Mouse (Mus musculus): ENCODE data around the gene Gse1. TPM values are rescaled to one million over a fixed set of nuclear protein-coding genes. Genes with fewer than 3 reads are reported as not detected.

The Gse1 gene
- total RNA-seq, 2 experiments from 2014 or later, result 23.9 to 24.1 TPM

DNA sequence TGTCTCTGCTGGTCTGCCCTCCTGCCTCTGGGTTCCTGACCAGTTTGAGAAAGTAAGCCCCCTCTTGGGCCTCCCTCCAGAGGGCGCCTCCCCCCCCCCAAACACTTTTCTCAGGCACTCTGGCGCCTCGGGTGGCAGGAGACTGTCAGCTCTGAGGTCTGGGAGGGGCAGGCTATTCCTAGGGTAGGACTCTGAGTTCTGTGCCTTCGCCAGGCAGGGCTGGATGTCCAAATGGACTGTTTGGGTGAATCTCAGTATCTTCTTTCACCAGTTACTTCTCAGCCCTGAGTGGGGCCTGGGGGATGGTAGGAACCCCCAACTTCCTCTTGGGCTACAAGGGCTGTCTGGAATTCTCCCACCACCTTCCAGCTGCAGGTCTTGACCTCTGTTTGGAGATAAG lies 16.9 kb upstream of the Gse1 start:
- no peak for DNase-seq (ENCODE audit: low spot score in 2 of 2)

- DNase-seq (ENCODE audit: low spot score in 2 of 2), result no peak
Observed at GRCm38 (mm10) chr8:120212596-120212995, 15.7 kb upstream of the Gse1 start.

- no peak for DNase-seq (ENCODE audit: low spot score in 2 of 2)
Observed at GRCm38 (mm10) chr8:120213229-120213628, 15.0 kb upstream of the Gse1 start.

- DNase-seq (ENCODE audit: low spot score in 2 of 2), result no peak
Observed at GRCm38 (mm10) chr8:120213939-120214338, 14.3 kb upstream of the Gse1 start.

GRCm38 (mm10) chr8:120215416-120216141 lies 12.7 kb upstream of the Gse1 start:
- no peak for DNase-seq (ENCODE audit: low spot score in 2 of 2)

DNA sequence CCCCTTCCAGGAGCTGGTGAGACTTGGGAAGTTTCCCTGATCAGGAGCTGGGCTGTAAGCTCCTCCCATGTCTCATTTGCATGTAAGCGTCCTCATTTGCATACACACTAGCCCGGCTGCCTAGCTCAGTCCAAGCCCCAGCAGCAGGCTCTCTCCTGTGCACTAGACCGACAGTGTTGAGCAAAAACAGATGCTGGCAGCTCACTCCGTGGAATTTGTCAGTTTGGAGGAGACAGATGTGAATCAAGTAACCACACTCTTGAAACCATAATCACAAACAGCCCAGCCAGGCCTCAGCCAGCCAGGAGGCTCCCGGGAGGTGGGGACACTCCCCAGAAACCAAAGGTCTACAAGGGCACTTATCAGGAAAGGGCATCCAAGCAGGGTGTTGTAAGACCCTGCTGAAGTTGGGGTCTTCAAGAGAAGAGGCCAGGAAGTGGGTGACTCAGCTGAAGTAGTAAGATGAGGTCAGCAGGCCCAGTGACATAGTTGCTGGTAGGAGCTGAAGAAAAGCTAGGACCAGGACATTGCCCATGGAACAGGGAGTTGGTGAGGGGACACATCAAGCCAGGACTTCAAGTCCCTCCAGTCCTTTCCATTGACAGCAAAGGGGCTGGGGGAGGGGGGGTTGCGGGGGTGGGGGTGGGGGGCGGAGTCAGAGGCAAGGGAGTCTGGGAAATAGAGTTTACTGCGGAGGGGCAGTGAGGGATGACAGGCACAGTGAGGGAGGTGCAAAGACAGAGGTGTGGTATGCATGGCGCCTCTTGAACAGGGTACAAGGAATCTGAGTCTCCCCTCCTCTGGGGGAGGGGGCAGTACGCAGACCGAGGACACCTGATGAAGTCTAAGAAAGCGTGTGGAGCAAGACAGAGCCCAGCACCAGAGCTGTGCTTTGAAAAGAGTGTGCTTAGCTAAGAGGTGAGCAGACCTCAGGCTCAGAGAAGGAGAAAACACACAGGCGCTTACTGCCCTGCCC lies 11.1 kb upstream of the Gse1 start:
- no peak for DNase-seq (ENCODE audit: low spot score in 2 of 2)

- DNase-seq (ENCODE audit: low spot score in 2 of 2), result no peak
Observed at GRCm38 (mm10) chr8:120222548-120222947, 5.7 kb upstream of the Gse1 start.

DNA sequence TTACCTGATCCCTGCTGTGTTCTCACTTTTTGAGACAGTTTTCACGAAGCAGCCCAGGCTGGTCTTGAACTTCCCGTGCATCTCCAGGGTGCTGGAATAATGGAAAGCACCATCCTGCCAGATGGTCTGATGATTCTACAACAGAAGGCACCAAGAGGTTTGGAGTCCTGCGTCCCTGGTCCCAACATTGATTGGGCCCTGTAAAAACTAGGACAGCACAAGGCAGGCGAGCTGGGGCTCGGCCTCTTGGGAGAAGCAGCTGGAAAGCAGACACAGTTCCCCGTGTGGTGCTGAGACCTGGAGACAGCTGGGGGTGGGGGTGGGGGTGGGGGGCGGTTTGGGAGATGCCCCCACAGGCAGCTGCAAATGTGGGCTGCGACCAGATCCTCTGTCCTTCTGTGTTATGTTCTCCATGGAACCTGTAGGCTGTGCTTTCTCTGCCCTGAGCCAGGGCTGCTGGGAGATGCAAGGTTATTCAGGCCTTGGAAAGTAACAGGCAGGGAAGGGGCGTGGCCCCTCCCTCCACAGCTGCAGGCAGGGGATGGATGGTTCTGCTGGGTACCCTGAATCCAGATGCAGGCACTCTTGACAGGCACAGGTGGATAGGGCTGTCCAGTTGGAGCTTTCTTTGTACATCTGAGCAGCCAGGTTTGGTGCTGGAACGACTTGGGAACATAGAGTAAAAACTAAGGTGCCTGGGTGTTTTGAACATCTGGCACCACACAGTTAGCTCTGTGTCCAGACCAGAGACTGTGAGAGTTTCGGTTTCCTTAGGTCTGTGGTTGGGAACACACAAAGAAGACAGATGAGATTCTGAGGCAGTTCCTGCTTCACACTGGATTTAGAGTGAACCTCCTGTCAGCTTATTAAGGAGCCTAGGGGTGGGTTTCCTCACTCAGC lies 3.5 kb upstream of the Gse1 start:
- no peak for DNase-seq (ENCODE audit: low spot score in 2 of 2)

- DNase-seq (ENCODE audit: low spot score in 2 of 2), result no peak
Observed at GRCm38 (mm10) chr8:120225421-120226151, 2.7 kb upstream of the Gse1 start.

DNA sequence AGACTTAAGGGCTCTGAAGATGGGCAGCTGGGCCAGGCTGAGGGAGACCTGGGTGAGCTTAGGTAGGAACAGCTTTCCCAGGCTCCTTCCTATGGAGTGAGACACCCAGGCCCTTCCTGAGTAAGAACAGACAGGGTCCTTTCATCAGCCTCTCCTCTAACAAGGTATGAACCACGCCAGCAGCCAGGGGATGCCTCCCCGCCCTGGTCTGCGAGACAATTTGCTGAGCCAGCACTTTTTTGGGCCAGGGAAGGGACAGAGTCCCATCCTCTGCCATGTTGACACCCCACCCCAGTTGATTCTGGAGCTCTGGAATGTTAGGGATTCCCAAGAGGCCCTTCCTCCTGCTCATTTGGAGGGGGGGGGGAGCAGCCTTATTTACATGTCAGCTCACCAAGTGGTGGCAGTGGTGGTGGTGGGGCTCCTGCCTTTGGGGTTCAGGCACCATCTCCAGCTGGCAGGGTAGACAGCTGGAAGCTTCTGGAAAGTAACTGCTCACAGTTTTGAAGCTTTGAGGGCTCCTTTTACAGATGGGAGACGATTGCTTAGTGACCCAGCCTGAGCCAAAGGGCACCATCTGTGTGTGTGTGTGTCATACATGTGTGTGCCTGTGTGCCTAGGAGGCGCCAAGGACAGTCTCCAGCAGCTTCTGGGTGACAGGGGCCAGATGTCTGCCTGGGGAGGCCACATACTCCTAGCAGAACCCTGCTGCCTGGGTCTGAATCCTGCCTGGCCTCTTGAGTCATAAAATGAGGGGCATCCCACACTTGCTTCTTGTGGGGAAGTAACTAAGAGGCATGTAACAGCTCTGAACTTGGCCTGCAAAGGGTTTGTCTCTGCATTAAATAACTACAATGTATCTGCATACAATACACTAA lies 1.3 kb upstream of the Gse1 start:
- no peak for DNase-seq (ENCODE audit: low spot score in 2 of 2)

DNA sequence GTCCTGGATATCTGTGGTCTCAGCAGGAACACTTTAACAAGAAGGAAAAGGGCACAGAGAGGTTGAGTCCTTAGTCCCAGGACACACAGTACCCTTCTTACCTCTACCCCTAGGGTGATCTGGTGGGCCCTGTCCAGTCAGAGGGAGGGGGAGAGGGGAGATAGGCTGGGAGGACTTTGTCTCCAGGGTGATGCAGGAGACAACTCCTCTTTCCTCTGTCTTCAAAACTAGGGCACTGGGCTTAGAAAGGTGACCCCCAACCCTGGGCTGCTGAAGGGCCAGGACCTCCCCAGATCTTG lies 729 bp upstream of the Gse1 start:
- no peak for DNase-seq (ENCODE audit: low spot score in 2 of 2)

DNA sequence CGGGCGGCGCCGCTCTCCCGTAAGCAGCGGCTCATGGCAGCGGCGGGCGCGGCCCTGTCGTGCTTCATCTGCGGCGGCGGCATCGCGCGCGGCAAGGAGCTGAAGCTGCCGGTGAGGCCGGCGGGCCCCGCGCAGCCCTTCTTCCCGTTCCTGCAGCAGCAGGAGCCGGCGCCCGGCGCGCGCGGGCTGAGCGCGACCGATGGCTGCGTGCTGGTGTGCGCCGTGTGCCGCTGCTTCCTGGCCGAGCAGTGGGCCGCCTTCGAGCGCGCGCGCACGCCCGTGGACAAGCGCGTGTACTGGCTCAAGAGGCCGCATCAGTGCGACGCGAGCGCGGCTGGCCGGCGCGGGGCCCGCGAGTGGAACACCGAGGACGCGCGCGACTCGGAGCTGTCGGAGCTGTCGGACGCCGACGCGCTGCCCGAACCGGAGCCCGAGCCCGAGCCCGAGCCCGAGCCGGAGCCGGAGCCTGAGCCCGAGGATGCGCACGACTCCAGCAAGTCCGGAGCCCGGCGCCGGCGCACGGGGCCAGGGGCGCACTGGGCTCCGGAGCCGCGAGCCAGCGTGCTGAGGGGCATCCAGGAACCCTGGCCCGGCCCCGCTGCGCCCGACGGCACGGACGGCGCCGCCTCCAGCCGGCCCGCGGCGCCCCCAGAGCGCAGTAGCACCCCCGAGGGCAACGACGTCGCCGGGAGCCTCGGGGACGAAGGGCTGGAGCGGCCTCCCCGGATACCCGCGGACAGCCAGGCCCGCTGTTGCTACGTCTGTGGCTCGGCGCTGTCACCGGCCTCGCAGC lies 721 bp downstream of the Gse1 start:
- peak; percentile 47 to 54 for DNase-seq (ENCODE audit: low spot score in 2 of 2)

DNA sequence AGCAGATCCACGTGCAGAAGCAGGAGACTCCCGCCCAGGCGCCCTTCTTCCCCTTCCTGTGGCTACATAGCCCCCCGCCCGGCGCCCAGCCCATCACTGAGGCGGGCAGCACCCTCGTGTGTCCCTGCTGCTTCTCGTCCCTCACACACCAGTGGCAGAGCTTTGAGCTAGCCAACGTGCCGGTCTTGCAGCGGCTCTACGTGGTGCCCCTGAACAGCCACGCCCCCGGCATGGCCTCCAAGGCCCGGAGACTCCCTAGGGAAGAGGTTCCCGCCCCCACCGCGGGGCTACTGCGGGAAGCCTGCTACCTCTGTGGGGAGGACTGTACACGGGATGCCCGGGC lies 1.3 kb downstream of the Gse1 start:
- peak; percentile 52 for DNase-seq (ENCODE audit: low spot score in 2 of 2)

DNA sequence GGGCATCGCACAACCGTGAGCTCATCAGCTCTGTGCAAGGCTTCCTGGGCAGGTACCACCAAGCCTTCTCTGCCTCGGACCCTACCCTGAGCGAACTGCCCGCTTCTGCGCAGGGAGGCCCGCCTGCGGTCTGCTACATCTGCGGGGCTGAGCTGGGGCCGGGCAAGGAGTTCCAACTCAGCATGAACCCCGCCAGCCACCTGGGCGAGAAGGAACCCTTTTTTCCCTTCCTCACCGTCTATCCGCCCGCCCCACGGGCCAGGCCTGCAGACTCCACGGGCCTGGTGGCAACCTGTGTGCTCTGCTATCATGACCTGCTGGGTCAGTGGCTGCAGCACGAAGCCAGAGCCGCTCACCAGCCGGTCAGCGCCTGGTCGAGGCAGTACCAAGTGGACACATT lies 1.8 kb downstream of the Gse1 start:
- no peak for DNase-seq (ENCODE audit: low spot score in 2 of 2)

- DNase-seq (ENCODE audit: low spot score in 2 of 2), result no peak
Observed at GRCm38 (mm10) chr8:120230715-120231614, 2.7 kb downstream of the Gse1 start.

GRCm38 (mm10) chr8:120231870-120232269 lies 3.6 kb downstream of the Gse1 start:
- DNase-seq (ENCODE audit: low spot score in 2 of 2), result no peak

GRCm38 (mm10) chr8:120232398-120232797 lies 4.1 kb downstream of the Gse1 start:
- no peak for DNase-seq (ENCODE audit: low spot score in 2 of 2)

DNA sequence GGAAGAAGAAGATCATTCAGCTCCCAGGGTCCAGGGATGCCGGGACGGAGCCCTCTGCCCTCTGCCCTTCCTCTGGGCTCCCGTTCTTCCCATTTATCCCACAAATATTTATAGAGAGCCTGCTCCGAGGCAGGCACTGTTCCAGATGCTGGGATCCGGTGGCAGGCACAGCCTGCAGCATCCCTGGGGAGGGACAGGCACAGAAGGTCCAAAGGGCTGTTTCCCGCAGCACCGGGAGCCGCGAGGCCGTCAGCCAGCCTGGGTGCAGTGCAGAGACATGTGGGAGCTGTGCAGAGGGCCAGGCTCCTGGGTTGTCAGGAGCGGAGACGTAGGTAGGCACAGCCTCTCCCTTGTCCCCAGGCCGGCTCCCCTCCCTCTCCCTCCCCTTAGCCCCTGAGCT lies 4.7 kb downstream of the Gse1 start:
- no peak for DNase-seq (ENCODE audit: low spot score in 2 of 2)
